Mouse (Mus musculus) layer of hippocampus, postnatal 14 days (tissue): ENCODE results near the gene Plekha5. TPM values are rescaled to one million over a fixed set of nuclear protein-coding genes. Genes with fewer than 3 reads are reported as not detected.
A peak's percentile ranks its signal among the peaks of the same experiment; 100 is the strongest.

ENCODE experiments used
- DNase-seq, 2 experiments: peaks; one replicate each; pipeline ENCODE4 v3.0.0; 2021 to 2022; ENCODE audit warnings: low spot score in 2 of 2, mixed read lengths in 1 of 2
- long read RNA-seq, 2 experiments: library from polyadenylated mRNA; stranded (forward); transcript quantifications; one replicate each; pipeline ENCODE4 v2.0.0; 2021
- total RNA-seq, 2 experiments: library from RNA; stranded (reverse); gene quantifications; 2 replicates each; pipeline ENCODE4 v1.2.3; 2021

Plekha5 gene
- total RNA-seq, result 10 to 100 TPM; 63.4 to 73.0 TPM
- long read RNA-seq, experiment 1, partial matches to known transcripts, result 3 of 12 reads
- long read RNA-seq, experiment 1, other reads (novel, unspliced or antisense), result 9 of 12 reads
- long read RNA-seq, experiment 2, partial matches to known transcripts, result 3 of 11 reads
- long read RNA-seq, experiment 2, other reads (novel, unspliced or antisense), result 8 of 11 reads

- peak in 1 of 2 experiments; percentile 36 for DNase-seq
Measured at GRCm38 (mm10) chr6:140423846-140424200, at the start of gene Plekha5. Gene Plekha5, plus strand, starts transcription at chr6:140424054.

DNA sequence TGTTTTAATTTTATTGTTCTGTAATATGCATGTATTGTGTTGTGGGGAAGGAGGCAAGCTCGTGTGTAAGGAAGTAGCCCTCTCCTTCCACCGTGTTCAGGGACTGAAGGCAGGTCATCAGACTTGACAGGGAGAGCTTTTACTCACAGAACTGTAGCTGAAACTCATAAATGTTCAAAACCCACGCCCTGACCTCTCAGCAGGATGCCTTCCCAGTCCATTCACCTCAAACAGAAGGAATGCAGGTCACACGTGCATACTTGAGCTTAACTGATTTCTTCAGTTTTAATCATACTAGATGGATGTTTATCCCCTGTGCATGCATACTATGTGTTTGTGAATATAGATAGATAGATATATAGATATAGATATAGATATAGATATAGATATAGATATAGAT is 48.2 kb upstream of the Plekha5 start:
- DNase-seq, result no peak

GRCm38 (mm10) chr6:140380588-140380987 is 43.3 kb upstream of the Plekha5 start:
- DNase-seq, result no peak

DNA sequence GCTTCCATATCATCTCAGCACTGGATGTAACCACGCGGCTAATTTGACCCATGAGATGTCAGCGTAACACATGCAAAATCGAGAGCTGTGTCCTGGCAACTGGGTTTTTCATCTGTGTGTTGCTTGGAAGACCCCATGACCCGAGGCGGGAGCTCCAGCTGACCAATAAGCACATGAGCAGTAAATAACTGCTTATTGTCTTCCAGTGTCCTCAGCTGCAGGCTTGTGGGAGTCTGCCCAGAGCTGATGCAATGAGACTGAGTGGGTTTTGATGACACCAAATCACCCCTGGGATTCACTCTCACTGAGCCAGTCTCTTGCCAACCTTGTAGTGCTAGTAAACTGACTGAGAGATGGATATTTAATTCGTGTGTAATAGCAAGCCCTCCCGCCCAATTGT is 42.7 kb upstream of the Plekha5 start:
- no peak for DNase-seq

- no peak for DNase-seq
Measured at GRCm38 (mm10) chr6:140383580-140384400, 40.1 kb upstream of the Plekha5 start.

DNA sequence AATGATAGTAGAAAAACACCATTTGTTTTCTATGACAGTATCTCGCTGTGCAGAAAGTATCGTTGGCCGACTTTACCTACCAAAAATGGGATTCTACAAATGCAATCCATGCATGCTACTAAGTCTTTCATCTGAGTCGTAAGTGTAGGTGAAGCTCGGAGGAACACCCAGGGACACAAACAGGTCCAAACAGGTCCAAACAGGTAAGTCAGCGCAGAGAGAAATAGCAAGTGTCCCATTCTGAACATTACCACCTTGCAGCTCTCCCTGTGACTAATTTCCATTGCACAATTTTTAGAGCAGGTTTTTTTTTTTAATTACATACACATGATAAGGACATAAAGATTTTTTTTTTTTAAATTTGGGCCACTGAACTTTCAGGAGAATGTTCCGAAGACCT is 27.2 kb upstream of the Plekha5 start:
- no peak for DNase-seq

- no peak for DNase-seq
Measured at GRCm38 (mm10) chr6:140402766-140403310, 21.0 kb upstream of the Plekha5 start.

- DNase-seq, result no peak
Measured at GRCm38 (mm10) chr6:140411996-140412395, 11.9 kb upstream of the Plekha5 start.

- peak in 1 of 2 experiments; percentile 48 for DNase-seq
Measured at GRCm38 (mm10) chr6:140423041-140423845, 611 bp upstream of the Plekha5 start.

- DNase-seq, result peak; percentile 31 to 53
Measured at GRCm38 (mm10) chr6:140424201-140424990, 542 bp downstream of the Plekha5 start.

- DNase-seq, result peak; percentile 31 to 37
Measured at GRCm38 (mm10) chr6:140424991-140425361, 1.1 kb downstream of the Plekha5 start.

DNA sequence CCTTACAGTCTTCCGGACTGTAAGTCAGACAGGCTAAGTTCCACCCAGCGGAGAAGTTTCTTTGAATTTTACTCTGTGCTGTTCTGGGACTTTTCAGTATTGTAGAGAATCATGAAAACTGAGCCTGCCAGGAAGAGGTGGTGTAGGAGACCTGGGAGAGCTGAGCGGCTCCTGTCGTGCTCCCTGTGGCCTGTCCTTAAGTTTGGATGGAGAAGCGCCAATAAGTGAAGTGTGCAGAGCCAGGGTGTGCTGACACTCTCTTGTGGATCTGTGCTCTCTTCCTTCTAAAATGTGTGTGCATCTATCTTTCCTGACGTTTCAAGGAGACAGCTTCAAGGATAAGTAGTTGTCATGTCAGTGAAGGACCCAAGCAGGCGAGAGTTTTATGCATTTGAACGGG is 5.4 kb downstream of the Plekha5 start:
- no peak for DNase-seq

DNA sequence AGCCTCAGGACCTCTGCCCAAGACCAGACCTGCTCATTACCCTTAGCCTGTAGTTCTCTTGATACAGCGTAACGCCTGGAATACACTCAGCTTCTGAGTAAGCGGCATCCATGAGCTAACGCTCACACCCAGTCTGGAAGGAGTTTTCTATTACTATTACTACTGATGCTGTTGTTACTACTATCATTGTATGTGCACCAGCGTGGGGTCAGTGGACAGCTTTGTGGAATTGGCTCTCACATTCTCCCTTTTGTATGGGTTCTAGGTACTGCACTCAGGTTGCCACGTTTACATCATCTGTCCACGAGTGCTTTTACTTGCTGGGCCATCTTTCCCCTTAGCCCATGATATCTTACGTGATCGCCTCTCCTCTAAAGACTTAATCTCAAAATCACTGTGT is 8.5 kb downstream of the Plekha5 start:
- no peak for DNase-seq

- peak in 1 of 2 experiments; percentile 48 for DNase-seq
Measured at GRCm38 (mm10) chr6:140443374-140443773, 19.5 kb downstream of the Plekha5 start.

GRCm38 (mm10) chr6:140444147-140444546 is 20.3 kb downstream of the Plekha5 start:
- no peak for DNase-seq

GRCm38 (mm10) chr6:140444855-140445465 is 21.1 kb downstream of the Plekha5 start:
- DNase-seq, result no peak

GRCm38 (mm10) chr6:140448010-140448739 is 24.3 kb downstream of the Plekha5 start:
- no peak for DNase-seq

DNA sequence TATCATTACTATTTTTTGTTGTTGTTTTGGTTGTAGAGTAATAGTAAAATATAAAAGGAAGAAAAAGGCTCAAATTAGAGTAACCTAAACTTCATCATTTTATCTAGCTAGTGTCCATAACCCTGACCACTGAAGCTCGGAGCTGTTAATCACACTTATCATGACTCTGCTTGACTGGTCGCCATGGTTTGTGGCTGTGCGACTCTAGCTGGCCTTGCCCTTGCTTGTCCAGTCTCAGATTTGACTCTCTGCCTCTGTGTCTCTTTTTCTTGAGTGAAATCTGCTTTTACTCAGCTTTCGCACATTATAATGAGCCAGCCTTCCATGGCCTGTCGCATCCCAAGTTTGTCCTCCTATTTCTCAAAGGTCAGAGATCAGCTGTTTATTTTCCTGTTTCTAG is 26.8 kb downstream of the Plekha5 start:
- DNase-seq, result no peak

DNA sequence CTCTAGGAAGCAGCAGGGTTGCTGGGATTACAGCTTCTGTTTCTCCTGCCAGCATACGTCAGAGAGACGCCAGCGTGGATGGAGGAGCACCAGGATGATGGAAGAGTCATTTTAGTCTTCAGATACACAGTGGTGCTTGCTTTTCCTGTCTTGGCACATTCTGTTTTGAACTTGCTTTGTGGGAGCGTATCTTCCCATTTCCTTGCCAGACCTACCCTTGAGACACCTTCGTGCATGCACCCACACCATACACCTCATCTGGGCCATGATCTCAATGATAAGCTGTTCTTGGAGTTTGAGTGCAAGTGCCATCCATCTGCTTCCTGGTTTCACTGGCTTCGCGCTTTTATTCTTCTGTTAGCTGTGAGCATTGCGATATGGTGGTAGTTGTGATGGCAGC is 28.9 kb downstream of the Plekha5 start:
- DNase-seq, result no peak

DNA sequence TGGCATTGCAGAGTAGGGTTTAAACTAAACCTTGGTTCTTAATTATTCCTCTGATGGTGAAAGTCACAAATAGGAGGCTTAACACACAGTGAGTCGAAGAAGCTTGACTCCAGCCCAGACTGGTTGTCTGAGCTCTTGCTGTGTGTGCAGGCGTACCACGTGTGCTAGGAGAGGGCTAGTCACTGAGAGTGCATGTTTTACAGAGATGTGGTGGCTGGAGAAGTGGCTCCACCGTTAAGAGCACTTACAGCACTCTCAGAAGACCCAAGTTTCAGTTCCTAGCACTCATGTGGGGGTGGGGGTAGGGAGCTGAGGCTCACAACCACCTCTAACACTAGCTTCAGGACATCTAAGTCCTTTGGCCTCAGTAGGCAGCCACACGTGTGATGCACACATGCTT is 29.6 kb downstream of the Plekha5 start:
- no peak for DNase-seq
